Mouse (Mus musculus) frontal cortex, postnatal 25 days (tissue): ENCODE measurements around the gene Akap8l.
A peak's percentile ranks its signal among the peaks of the same experiment; 100 is the strongest.

ENCODE experiments used
- DNase-seq, 2 experiments: peaks; one replicate each; pipeline ENCODE4 v3.0.0; 2022; ENCODE audit warnings: low spot score in 2 of 2

Gene Akap8l

DNA sequence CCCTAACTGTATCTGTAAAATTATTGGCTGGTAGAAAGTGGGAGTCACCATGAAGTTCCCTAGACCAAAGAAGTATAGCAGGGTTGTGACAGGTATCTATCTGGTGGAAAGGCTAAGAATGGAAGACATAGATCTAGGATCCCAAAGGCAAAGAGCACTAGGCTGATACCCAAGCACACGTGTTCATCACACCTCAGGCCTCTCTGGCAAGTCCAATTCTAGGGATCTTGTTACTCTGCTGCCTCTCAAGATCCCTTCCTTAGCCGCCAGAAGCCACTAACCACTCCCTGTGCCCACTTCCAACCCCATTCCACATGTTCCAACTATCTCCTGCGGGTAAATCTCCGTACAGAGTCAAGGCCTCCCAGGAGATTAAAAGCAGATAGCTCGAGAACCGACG, 30.5 kb downstream of the Akap8l start:
- DNase-seq: no peak

DNA sequence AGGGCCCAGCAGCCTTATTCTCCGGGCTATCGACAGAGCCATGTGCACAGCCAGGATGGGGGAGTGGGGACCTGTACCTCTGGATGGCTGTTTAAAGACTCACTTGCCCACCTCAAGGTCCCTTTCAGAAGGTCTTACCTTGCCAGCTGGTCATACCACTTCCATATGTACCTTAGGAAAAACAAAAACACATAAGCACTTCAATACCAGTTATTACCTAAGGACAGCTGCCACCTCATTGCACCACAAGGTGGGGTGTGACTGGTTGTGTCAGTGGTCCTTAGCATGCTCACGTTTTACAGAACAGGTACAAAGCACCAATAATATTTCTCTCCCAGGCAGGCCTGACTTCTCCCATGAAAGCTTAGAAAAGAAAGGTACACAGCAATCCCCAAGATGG, 32.7 kb downstream of the Akap8l start:
- no peak for DNase-seq

DNA sequence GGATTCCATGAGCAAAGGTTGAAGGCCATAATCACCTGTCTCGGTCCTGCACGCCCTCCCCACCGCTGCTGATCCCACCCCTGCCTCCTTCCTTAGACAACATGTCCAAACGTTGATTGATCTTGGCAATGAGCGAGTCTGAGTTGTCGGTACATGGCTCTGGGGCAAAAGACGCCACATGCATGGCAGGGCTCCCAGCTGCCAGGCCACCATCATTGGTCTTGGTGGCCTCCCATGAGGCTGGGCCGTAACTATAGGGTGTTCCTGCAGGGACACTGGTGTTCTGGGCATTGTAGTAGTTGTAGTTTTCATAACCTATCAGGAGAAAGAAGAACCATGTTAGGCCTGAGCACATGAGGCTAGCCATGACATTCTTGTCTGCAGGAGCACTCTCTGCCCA, 33.4 kb downstream of the Akap8l start:
- DNase-seq: no peak

DNA sequence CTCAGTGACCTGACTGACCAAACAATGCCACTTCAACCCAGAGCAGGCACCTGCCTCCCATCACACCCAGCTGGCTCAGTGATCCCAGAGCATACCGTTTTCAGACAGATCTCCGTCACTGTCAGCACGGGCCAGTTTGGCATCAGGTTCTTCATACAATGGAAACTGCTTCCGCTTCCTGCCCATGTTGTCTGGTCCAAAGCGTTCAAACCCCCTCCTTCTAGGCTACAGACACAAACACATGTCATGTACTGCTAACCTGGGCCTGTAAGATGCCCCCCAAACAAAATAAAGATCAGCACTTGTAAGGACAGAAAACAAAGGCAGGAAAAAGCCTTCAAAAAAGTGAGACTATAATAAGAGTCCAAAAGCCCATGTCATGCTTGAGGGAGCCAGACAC, 34.8 kb downstream of the Akap8l start:
- DNase-seq: no peak

DNA sequence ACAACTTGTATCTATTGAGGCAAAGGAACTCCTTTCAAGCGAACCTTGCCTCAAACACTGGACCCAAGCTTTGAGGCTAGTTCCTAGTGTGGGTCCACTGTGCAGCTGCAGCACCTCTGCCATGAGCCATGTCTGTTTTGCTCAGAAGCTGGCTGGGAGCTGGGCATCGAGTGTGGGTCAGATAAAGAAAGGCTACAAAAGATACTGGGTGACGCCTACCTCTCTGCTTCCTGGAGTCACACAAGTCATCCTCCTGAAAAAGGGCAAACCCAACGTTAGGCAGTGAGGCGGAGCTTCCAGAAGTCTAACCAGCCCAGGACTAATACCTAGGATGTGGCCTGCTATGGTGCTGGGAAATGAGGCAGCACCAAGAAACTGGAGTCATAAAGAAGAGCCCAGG, 36.5 kb downstream of the Akap8l start:
- DNase-seq: no peak

DNA sequence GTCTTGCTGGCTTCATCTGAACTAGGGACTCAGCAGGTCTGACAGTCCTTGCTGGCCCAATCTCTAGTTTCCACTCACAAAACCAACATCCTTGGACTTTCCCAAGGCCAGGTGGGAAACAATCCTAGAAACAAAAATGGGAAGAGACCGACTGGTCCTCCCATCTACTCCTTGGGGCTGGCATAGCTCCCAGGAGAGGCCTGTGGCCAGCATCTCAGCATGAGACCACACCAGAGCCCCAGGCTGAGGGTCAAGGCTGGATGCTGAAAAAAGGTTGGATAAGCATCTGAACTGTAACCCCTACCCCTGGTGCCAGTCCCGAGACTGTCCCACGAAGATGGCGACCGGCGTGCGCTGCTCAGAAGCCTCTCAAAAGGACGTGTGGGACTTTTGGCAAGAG, 37.6 kb downstream of the Akap8l start:
- DNase-seq: no peak

DNA sequence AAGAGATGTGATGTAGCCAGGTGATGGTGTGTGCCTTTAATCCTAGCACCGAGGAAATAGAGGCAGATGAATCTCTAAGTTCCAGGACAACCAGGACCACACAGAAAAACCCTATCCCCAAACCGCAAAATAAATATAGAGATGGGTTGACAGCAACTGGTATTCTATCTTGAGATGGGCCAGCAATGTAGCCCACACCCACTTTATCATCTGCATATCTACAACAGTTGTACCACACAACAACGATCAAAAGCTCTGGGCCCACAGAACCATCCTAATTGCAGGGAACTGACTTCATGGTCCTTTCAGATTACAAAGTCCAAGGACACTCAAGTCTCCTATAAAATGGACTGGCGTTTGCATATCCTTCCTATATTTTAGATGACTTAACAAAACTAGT, 42.4 kb downstream of the Akap8l start:
- no peak for DNase-seq

DNA sequence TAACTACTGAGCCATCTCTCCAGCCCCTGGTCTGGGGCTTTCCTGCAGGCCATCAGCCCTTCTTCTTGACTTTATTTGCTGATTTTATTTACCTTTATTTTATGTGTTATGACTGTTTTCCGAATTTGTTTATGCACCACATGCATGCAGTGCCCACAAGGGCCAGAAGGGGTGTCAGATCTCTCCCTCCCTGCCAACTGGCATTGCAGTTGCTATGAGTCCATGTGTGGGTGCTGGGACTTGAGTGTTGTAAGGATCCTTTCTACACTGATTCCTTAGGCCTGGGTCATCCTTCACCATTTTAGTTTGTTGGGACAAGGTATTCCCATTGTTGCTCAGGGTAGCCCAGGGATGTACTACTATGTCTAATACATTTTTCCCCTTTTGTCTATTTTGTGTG, 52.3 kb downstream of the Akap8l start:
- DNase-seq: no peak

DNA sequence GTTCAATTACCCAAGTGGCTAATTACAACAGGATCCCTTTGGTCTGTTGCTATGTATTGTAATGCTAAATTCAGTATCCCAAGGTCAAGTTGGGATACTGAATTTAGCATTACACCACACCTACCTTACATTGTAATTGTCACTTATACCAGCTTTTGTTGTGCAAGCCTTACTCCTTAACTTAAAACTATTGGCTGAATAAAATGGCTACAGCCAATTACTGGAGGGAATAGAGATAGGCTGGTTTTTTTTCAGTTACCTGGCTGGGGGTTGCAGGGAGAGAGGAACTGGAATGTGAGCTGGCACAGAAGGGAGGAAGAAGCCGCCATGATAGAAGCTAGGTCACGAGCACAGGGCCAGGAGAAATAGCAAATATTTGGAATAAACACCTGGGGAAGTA, 54.5 kb downstream of the Akap8l start:
- no peak for DNase-seq

DNA sequence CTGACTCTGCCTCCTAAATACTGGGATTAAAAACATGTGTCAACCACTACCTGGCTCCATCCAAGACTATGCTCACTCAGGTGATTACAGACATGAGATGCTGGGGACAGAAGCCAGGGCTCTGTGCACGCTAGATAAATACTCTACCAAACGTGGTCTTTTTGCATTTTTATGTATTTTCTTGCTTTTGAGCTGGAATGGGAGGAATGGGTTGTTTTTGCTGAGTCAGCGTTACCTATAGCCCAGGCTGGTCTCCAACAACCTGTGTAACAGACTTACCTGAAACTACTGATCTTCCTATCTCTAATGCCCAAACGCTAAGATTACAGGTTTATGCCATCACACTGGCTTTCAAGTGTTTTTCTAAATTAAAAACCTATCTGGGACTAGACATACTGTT, 55.2 kb downstream of the Akap8l start:
- no peak for DNase-seq

DNA sequence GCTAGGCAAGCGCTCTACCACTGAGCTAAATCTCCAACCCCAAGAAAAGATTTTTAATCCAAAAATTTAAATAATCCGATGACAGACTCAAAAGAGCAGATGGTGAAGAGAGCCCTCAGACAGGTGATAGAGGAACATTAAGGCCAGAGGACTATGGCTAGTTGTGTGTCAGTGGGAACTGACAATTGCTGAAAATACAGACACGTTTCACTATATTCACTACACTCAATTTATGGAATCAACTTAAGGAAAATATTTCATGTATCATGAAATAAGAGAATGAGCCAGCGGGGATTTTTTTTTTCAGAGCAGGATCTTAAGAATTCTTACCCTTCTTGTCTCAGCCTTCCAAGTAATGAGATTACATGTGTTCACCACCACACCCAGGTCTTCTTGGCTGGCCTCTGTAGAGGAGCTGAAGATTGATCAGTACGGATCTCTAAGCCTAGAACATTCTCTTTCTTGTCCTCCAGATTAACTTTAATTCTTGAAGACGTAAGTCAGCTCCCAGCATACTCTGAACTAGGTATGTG, 65.2 kb downstream of the Akap8l start:
- DNase-seq: no peak

DNA sequence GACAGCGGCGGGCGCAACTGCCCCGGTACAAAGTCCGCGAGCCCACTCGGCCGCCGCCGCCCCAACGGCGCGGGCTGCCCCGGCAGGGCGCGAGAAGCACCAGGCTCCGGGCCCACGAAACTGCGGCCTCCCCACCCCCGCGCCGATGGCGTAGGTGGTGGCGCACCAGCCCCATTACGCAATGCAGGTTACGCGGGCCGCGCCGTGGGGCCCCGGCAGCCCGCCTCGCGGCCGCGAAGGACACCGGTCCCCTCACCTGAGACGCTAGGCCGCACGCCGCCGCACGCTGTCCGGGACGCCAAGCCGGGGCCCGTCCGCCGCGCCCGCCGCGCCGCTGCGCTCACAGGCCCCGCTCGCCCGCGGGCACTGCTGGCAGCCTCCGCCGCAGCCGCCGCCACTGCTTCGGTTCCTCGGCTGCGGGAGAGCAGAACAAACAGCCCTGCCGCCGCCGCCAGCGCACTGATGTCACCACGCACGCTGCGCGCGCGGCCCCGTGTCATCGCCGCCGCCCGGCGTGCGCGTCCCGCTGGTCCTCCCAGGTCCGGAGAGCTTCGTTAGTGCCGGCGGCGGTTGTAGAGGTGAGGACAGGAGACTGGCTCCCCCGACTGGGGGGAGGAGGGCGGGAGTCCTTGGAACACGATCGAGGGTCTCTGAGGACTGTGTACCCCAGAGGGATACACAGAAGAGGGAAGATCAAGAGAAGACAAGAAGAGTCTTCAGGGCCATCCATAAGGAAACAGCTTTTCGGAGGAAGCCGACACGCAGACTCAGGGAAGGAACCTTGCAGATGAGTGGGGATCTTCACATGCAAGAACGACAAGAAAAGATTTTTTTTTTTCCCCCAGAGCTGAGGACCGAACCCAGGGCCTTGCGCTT, 65.9 kb downstream of the Akap8l start, which contains the start of gene Brd4:
Brd4 (minus strand) TSS at position 461 of the 876 bp plus-strand sequence.
- peak; percentile 87 to 89 for DNase-seq

DNA sequence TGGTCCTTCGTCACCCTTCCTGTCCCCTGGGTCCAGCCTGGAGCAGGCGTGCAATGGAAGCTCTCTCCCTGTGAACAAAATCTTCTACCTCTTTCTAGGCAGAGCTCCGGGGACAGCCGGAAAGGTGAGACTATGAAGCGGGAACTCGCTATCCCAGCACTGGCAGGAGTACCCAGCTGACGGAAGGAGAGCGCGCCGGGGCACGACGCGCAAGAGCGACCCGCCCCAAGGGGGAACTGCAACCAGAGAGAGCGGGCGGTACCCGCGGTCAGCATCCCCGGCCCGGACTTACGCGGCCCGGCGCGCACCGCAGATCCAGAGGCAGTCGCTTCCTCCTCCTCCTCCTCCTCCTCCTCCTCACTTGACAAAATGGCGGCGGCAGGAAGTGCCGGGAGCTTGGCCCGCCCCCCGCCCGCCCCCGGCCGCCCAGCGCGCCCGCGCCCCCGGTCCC, 66.6 kb downstream of the Akap8l start:
- peak; percentile 29 to 30 for DNase-seq

DNA sequence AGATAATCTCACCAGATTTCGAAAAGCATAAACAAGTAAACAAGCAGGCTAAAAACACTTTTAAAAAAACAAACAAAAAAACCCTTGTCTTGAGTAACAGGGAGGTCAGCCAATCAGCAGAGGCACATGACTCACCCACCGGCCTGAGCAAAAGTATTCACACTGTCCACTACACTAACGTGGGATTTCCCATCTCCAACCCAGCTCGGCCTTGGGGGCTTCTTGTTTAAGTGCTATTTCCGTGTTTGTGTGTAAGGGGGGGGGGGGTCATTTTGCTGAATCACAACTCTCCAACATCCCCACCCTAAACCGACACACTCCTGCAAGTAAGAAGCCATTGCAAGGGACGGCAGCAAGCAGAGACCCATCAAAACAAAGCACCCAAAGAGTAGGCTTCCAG, 67.1 kb downstream of the Akap8l start:
- DNase-seq: no peak

DNA sequence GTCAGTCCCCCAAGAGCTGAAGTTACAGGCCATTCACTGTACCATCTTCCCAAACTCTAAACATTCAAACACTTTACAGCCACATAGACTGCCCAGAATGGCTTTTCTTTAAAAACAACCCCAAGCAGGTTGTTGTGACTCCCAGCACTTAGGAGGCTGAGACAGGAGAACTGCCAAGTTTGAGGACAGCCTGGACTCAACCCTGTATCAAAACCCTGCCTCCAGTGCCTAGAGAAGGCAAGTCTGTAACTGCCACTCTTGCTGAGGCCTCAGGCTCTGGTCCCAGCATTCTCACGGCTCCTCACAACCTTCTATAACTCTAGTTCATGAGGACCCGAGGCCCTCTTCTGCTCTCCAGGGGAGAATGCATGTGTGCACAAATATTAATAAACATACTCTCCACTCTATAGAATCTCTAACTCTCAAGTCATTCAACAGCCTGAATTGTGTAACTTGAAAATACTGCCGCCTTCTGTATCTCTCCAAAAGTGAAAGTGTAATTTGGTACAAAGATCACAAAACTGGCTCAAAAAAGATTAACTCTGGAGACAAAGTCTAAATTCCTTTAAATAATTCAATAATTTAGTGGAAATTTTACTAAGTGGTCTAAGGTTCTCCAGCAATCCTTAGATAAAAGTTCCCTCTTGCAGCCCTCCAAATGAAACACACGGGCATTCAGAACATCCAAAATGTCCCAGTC, 68.6 kb downstream of the Akap8l start:
- DNase-seq: no peak

DNA sequence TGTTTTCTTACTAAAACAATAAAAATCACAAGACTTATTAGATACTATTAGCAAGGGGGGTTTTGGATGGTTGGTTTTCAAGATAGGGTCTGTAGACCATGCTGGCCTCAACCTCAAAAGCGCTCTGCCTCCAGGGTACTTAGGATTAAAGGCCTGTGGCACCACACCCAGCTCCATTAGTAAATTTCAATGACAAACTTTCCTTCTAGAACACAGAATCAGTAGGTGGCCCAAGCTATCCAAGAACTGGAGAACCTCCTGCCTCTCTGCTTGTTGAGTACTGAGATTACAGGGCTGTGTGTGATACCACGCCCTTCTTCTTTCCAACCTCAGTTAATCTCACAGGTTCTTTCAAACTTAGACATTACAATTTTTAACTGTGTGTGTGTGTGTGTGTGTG, 69.3 kb downstream of the Akap8l start:
- no peak for DNase-seq

DNA sequence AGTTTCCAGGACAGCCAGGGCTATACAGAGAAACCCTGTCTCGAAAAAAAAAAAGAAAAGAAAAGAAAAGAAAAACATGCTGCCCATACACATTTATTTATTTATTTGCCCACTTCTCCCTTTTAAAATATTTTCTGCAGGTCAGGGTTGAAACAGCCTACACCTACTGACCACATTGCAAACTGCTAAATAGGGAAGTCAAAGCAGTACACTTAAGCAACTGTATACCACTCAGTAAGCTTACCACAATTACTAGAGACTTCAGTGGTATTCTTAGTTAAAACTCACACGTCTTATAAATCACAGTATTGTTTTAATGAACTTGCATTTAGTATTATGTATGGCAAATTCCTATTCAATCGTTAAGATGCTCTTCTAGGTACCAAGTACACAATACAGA, 69.8 kb downstream of the Akap8l start:
- DNase-seq: no peak

DNA sequence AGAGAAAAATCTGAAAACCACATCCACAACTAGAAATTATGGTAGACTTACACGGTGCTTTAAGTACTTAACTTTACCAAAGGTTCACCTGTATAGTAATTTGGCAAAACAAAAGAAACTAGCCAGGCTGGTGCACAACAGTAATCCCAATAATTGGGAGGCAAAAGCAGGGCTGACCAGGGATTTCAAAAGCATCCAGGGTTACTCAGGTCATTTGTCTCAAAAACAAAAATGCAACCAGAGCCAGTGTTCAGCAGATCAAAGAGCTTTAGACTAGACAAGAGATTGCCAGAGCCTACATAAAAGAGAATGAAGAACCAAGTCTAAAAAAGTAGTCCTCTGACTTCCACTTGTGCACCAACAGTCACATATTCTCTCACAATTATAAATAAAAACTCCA, 73.2 kb downstream of the Akap8l start:
- no peak for DNase-seq

DNA sequence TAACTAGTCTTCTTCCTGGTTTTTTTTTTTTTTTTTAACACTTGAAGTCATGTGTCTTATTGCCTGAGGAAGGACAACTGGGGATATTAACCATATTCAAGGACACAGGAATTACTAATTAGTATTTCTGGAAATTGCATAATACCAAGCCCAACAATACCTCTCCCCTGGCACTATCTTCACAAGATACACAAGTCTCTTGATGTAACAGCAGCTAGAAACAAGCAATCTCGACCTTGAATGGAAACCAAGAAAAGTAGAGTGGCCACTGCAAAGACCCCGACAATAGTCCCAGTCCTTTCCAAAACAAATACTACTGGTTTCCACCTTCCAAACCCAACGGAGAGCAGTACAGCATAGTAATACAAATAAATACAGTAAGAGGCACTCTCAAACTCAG, 74.8 kb downstream of the Akap8l start:
- DNase-seq: no peak
